Mouse (Mus musculus): ENCODE results near the gene Tiam1.

DNA sequence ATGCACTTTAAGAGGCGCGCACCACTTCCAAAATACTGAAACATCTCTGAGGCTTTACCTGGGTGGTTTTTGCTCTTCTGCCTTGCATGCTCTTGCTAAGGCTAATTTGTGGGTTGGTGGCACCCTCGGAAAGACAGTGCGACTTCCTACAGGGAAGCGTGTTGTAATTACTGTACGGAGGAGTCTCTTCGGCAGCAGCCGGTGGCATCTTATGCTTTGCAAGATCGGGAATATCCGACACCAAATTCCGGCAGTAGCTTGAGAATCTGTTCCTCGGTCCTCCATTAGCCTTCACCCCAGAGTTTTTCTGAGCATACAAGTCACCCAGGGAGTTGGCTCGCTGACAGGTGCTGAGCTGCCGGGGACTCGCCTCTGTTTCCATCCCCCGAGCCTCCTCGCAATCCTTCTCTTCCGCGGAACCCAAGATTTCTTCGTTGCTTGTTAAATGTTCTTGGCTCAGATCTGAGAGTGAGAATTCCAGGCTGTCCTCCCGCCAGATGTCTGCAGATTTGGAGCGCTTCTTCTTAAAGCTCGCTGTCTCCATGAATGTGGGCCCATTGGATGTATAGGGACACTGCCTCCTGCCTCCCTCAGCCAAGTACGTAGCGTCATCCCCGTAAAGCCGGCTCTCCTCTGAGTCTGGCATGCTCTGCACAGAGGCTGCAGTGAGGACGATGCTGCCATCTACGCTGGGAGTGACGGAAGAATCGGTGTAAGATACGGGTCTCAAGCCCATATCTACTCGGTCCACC, 245.8 kb downstream of the Tiam1 start:
- TF ChIP-seq CTCF (IDR thresholded peaks at IDR 0.05; ENCODE audit: low read depth): no peak
- TF ChIP-seq EP300 (optimal IDR thresholded peaks at IDR 0.05): no peak

Measured in stomach, postnatal 0 days (tissue).